Mouse (Mus musculus) cortical plate, adult 2 months (tissue): Measurements from ENCODE around the gene Tmc5.

Source experiments
- CTCF ChIP-seq: fragments of 200-500 bp; IDR thresholded peaks from 2 replicates; pipeline ENCODE4 v1.5.1; 2011; ENCODE audit warnings: mild to moderate bottlenecking, control low read depth, low read length; ENCODE audit not compliant: insufficient read depth; ENCODE audit errors: extremely low read depth
- POLR2A ChIP-seq: fragments of 200-500 bp; IDR thresholded peaks from 2 replicates; pipeline ENCODE4 v1.6.1; 2011; ENCODE audit warnings: mild to moderate bottlenecking, low read length, control low read depth; ENCODE audit not compliant: insufficient read depth; ENCODE audit errors: extremely low read depth

DNA sequence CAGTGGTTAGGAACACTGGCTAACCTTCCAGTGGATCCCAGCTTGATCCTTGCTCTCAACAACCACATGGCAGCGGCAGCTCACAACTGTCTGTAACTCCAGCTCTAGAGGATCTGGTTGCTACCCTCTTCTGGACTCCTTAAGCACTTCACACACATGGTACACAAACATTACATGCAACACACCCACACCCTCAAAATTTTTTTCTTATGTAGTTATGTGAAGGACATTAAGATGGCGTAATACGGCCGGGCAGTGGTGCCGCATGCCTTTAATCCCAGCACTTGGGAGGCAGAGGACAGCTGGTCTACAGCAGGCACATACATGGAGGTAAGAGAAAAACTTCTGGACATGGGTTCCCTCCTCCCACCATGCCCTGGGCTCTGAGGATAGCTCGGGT is 99.0 kb downstream of the Tmc5 start:
- TF ChIP-seq CTCF (no peak), POLR2A (no peak)
